Mouse (Mus musculus) thymus, adult 2 months (tissue): ENCODE measurements around the gene Scube2.

Experiments
- CTCF ChIP-seq: fragments of 200-500 bp; IDR thresholded peaks from 2 replicates; pipeline ENCODE4 v1.5.1; 2012; ENCODE audit warnings: mild to moderate bottlenecking, control low read depth, low read length, moderate library complexity, borderline replicate concordance; ENCODE audit not compliant: control insufficient read depth, poor library complexity, insufficient read depth; ENCODE audit errors: extremely low read depth
- POLR2A ChIP-seq: fragments of 200-500 bp; IDR thresholded peaks from 2 replicates; pipeline ENCODE4 v1.6.1; 2012; ENCODE audit warnings: mild to moderate bottlenecking, low read length, control low read depth, moderate library complexity; ENCODE audit not compliant: control insufficient read depth, poor library complexity, insufficient read depth; ENCODE audit errors: extremely low read depth

DNA sequence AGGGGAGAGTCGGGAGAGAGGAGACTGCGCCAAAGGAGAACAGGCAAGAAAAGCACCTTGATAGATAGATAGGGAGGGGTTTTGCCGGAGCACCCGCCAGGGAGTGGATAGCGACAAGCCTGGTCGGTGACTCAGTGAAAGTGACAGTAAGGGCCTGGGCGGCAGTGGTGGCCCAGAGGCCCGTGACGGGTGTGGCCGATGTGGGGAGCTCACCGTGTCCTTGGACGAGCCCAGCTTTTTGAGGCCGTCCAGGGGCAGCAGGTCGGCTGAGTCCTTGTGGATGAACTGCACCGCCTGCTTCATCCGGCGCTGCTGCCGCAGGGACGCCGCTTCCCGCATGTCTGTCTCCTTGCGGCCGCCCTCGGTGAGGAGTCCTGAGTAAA is 84.4 kb downstream of the Scube2 start:
- TF ChIP-seq POLR2A (no peak), CTCF (no peak)
